In the genomic region with DNA sequence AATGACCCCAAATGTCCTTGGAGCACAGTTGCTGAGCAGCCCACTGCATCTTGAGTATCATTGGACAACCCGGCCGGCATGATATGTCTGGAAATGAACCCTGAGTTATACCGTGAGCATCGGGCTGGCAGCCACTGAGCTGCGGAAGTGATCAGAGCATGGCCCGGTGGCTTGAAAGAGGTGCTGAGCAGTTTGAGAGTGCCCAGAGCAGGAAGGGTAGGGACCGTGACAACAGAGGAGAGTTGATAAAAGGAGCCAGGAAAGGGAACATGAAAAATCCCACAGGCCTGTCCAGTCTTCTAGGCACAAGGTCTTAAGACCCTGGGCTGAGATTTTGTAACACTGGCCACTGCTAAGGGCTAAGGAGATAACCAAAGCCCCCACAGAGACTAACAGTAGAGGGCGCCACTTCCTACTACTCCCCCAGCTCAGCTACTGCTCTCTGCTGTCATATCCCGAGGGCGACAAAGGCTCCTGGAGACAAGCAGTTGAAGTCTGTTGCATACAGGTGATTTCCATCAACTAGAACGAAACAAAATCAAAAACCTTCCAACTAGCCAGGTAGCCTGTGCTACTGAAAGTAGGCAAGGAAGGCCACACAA, we compare ENCODE assay signal across 9 mouse cellular contexts. TPM values are rescaled to one million over a fixed set of nuclear protein-coding genes. Genes with fewer than 3 reads are reported as not detected.
DNase-seq lines count a peak whose midpoint lies in the region; ATAC-seq and TF ChIP-seq lines count a peak whose summit lies in the region.
"Had no signal": no experiment of that assay in that cellular context is flagged by ENCODE, and none has a peak within 500 bp of the region (broad histone marks: within the 10 kb centered on the region; RNA-seq: fewer than 3 reads in every experiment).

No protein-coding gene starts in this region.

- no peaks in the 10 kb centered on the region for H3K36me3 ChIP-seq in neural tube, embryonic 11.5 days (ENCODE audit: control insufficient read depth, insufficient read depth, low read length)
- H3K36me3 ChIP-seq in hindbrain, postnatal 0 days (ENCODE audit: insufficient read depth, low read length), result no peaks in the 10 kb centered on the region

- WGBS in neural tube, embryonic 11.5 days, result 68% methylated on average over 11 of the region's 11 CpGs
- WGBS in hindbrain, postnatal 0 days, result 65% methylated on average over 11 of the region's 11 CpGs

- peak; percentile 16 for DNase-seq in cerebellum, adult 11-12 months
- DNase-seq in cerebellum, adult 9-11 months, result no peak
- peak; percentile 22 for DNase-seq in neural tube, embryonic 11.5 days (ENCODE audit: low spot score)
- DNase-seq in neural tube, embryonic 10.5 days (ENCODE audit: extremely low spot score, low spot score), result no peak
- DNase-seq in cerebellum, adult 18-20 months, result peak; percentile 31 to 39
- DNase-seq in hindbrain, postnatal 0 days (ENCODE audit: low spot score), result peak; percentile 17
- peak; percentile 60 for DNase-seq in lung, postnatal 10 days
- DNase-seq in thymus, postnatal 4 days, result peak; percentile 79

- peak; percentile 54 for TF ChIP-seq CTCF in hindbrain, postnatal 0 days (IDR thresholded peaks at IDR 0.05; ENCODE audit: low read depth)

- no peaks in the 10 kb centered on the region for H3K9me3 ChIP-seq in neural tube, embryonic 11.5 days (ENCODE audit: control insufficient read depth, low read length)
- H3K9me3 ChIP-seq in hindbrain, postnatal 0 days (ENCODE audit: low read length), result no peaks in the 10 kb centered on the region

- H3K9ac ChIP-seq in neural tube, embryonic 11.5 days (ENCODE audit: low read length), result no peak overlapping the region
- H3K9ac ChIP-seq in hindbrain, postnatal 0 days (replicated peaks; ENCODE audit: low read length), result no peak overlapping the region

- ATAC-seq in neural tube, embryonic 11.5 days (ENCODE audit: insufficient read depth, low FRiP score, low TSS enrichment), result no peak
- ATAC-seq in hindbrain, postnatal 0 days, result no peak

- no peaks in the 10 kb centered on the region for H3K27me3 ChIP-seq in neural tube, embryonic 11.5 days (ENCODE audit: control insufficient read depth, insufficient read depth, low read length)
- H3K27me3 ChIP-seq in hindbrain, postnatal 0 days (ENCODE audit: insufficient read depth, low read length), result no peaks in the 10 kb centered on the region

- H3K4me1 ChIP-seq in neural tube, embryonic 11.5 days (ENCODE audit: control insufficient read depth, insufficient read depth, low read length), result no peaks in the 10 kb centered on the region
- H3K4me1 ChIP-seq in hindbrain, postnatal 0 days (ENCODE audit: insufficient read depth, low read length), result no peaks in the 10 kb centered on the region

- H3K4me3 ChIP-seq in neural tube, embryonic 11.5 days (ENCODE audit: low read depth, low read length), result no peak overlapping the region
- H3K4me3 ChIP-seq in hindbrain, postnatal 0 days (ENCODE audit: low read length), result no peak overlapping the region

- H3K4me2 ChIP-seq in neural tube, embryonic 11.5 days (ENCODE audit: low read depth), result no peak overlapping the region
- H3K4me2 ChIP-seq in hindbrain, postnatal 0 days (ENCODE audit: low read depth, low read length), result no peak overlapping the region

- no peak overlapping the region for H3K27ac ChIP-seq in neural tube, embryonic 11.5 days (ENCODE audit: low read depth, low read length)
- H3K27ac ChIP-seq in hindbrain, postnatal 0 days, result no peak overlapping the region

RNA-seq across cellular contexts. Expression of a gene that starts 14.8 kb away (rescaled TPM):
- not detected in 2 replicates for polyA plus RNA-seq in neural tube, embryonic 11.5 days (2014; fragmentation: Nextera tagmentation; extraction: Ambion mirVana)
- total RNA-seq in hindbrain, postnatal 0 days (2014; rRNA removed), result not detected in 2 replicates
- polyA plus RNA-seq in hindbrain, postnatal 0 days (2015; fragmentation: Nextera tagmentation; extraction: Ambion mirVana), result not detected in 2 replicates
- polyA plus RNA-seq: intestine, embryonic 14.5 days had no signal

RNA-seq across cellular contexts. Expression of a gene that starts 21.7 kb away (rescaled TPM):
- 9.0 and 9.3 TPM in 2 replicates for polyA plus RNA-seq in neural tube, embryonic 11.5 days (2014; fragmentation: Nextera tagmentation; extraction: Ambion mirVana)
- total RNA-seq in hindbrain, postnatal 0 days (2014; rRNA removed), result 7.3 and 20.1 TPM in 2 replicates
- 11.4 TPM in 2 replicates for polyA plus RNA-seq in hindbrain, postnatal 0 days (2015; fragmentation: Nextera tagmentation; extraction: Ambion mirVana)

Comparison
In these comparisons a context has a peak if more than half of its experiments do, and no peak if none do; other contexts are left out.
1. DNase-seq: peak in cerebellum, adult 11-12 months (single experiment), neural tube, embryonic 11.5 days (single experiment), cerebellum, adult 18-20 months (2 of 2), hindbrain, postnatal 0 days (single experiment), lung, postnatal 10 days (single experiment) and thymus, postnatal 4 days (single experiment); none in cerebellum, adult 9-11 months (single experiment) and neural tube, embryonic 10.5 days (single experiment).